Mouse (Mus musculus): Measurements from ENCODE around the gene Osbpl11.
A peak's percentile ranks its signal among the peaks of the same experiment; 100 is the strongest.
"Not testable (repeated sequence)": the region's sequence is repeated elsewhere in the genome, so short reads cannot be mapped to it uniquely, and the experiment has no call there.

The Osbpl11 gene

GRCm38 (mm10) chr16:33184901-33185260, at the start of gene Osbpl11:
Gene Osbpl11, plus strand, starts transcription at chr16:33185071.
- peak; percentile 92 for DNase-seq (ENCODE audit: low read depth, low spot score)

- no peak for DNase-seq (ENCODE audit: low read depth, low spot score)
These were observed 49.7 kb upstream of the Osbpl11 start for GRCm38 (mm10) chr16:33135167-33135566.

GRCm38 (mm10) chr16:33139061-33139460, 45.8 kb upstream of the Osbpl11 start:
- not testable (repeated sequence) for DNase-seq (ENCODE audit: low read depth, low spot score)

GRCm38 (mm10) chr16:33141758-33142280, 43.1 kb upstream of the Osbpl11 start:
- DNase-seq (ENCODE audit: low read depth, low spot score), result no peak

GRCm38 (mm10) chr16:33143452-33143851, 41.4 kb upstream of the Osbpl11 start:
- DNase-seq (ENCODE audit: low read depth, low spot score), result no peak

- DNase-seq (ENCODE audit: low read depth, low spot score), result no peak
These were observed 38.7 kb upstream of the Osbpl11 start for GRCm38 (mm10) chr16:33146185-33146584.

GRCm38 (mm10) chr16:33148135-33148534, 36.7 kb upstream of the Osbpl11 start:
- no peak for DNase-seq (ENCODE audit: low read depth, low spot score)

- DNase-seq (ENCODE audit: low read depth, low spot score), result not testable (repeated sequence)
These were observed 34.0 kb upstream of the Osbpl11 start for GRCm38 (mm10) chr16:33150875-33151274.

GRCm38 (mm10) chr16:33151558-33151957, 33.3 kb upstream of the Osbpl11 start:
- no peak for DNase-seq (ENCODE audit: low read depth, low spot score)

- DNase-seq (ENCODE audit: low read depth, low spot score), result peak; percentile 24
These were observed 29.9 kb upstream of the Osbpl11 start for GRCm38 (mm10) chr16:33154992-33155391.

GRCm38 (mm10) chr16:33158006-33158405, 26.9 kb upstream of the Osbpl11 start:
- no peak for DNase-seq (ENCODE audit: low read depth, low spot score)

- no peak for DNase-seq (ENCODE audit: low read depth, low spot score)
These were observed 26.2 kb upstream of the Osbpl11 start for GRCm38 (mm10) chr16:33158590-33159071.

- DNase-seq (ENCODE audit: low read depth, low spot score), result no peak
These were observed 25.5 kb upstream of the Osbpl11 start for GRCm38 (mm10) chr16:33159363-33159762.

- DNase-seq (ENCODE audit: low read depth, low spot score), result no peak
These were observed 21.4 kb upstream of the Osbpl11 start for GRCm38 (mm10) chr16:33163330-33164090.

GRCm38 (mm10) chr16:33166284-33166683, 18.6 kb upstream of the Osbpl11 start:
- not testable (repeated sequence) for DNase-seq (ENCODE audit: low read depth, low spot score)

GRCm38 (mm10) chr16:33167537-33167936, 17.3 kb upstream of the Osbpl11 start:
- DNase-seq (ENCODE audit: low read depth, low spot score), result no peak

- no peak for DNase-seq (ENCODE audit: low read depth, low spot score)
These were observed 15.3 kb upstream of the Osbpl11 start for GRCm38 (mm10) chr16:33169471-33170034.

- DNase-seq (ENCODE audit: low read depth, low spot score), result no peak
These were observed 13.9 kb upstream of the Osbpl11 start for GRCm38 (mm10) chr16:33170716-33171587.

GRCm38 (mm10) chr16:33171800-33172199, 13.1 kb upstream of the Osbpl11 start:
- DNase-seq (ENCODE audit: low read depth, low spot score), result no peak

GRCm38 (mm10) chr16:33173151-33173550, 11.7 kb upstream of the Osbpl11 start:
- DNase-seq (ENCODE audit: low read depth, low spot score), result no peak

- DNase-seq (ENCODE audit: low read depth, low spot score), result no peak
These were observed 10.2 kb upstream of the Osbpl11 start for GRCm38 (mm10) chr16:33174695-33175094.

GRCm38 (mm10) chr16:33176831-33177230, 8.0 kb upstream of the Osbpl11 start:
- DNase-seq (ENCODE audit: low read depth, low spot score), result not testable (repeated sequence)

All from skeletal muscle tissue, adult 2 months (tissue).